ENCODE assay signal across 22 mouse cellular contexts in genomic region chr7:99194511-99194910, GRCm38 (mm10). TPM values are rescaled to one million over a fixed set of nuclear protein-coding genes. Genes with fewer than 3 reads are reported as not detected.
DNase-seq lines count a peak whose midpoint lies in the region; ATAC-seq and TF ChIP-seq lines count a peak whose summit lies in the region.
"Had no signal": no experiment of that assay in that cellular context is flagged by ENCODE, and none has a peak within 500 bp of the region (broad histone marks: within the 10 kb centered on the region; RNA-seq: fewer than 3 reads in every experiment).

No protein-coding gene starts in this region.

- no peak overlapping the region for H3K9ac ChIP-seq in liver, adult 2 months (ENCODE audit: low read depth, low read length)
- H3K9ac ChIP-seq in liver, embryonic 11.5 days (ENCODE audit: low read depth, low read length): no peak overlapping the region
- H3K9ac ChIP-seq in liver, postnatal 0 days (replicated peaks): no peak overlapping the region
- no peak overlapping the region for H3K9ac ChIP-seq in liver, embryonic 12.5 days
- no peak overlapping the region for H3K9ac ChIP-seq in midbrain, embryonic 11.5 days (ENCODE audit: low read length)
- no peak overlapping the region for H3K9ac ChIP-seq in midbrain, embryonic 15.5 days

- TF ChIP-seq EP300 in liver, postnatal 0 days (IDR thresholded peaks at IDR 0.05; ENCODE audit: low read depth): no peak

- peaks cover 31% of the 10 kb centered on the region for H3K4me1 ChIP-seq in liver, adult 2 months (ENCODE audit: control insufficient read depth, insufficient read depth, low read length)
- H3K4me1 ChIP-seq in liver, embryonic 11.5 days (replicated peaks; ENCODE audit: control insufficient read depth, insufficient read depth, low read length): no peaks in the 10 kb centered on the region; the same call in 1 of the 2 replicates
- H3K4me1 ChIP-seq in liver, postnatal 0 days (ENCODE audit: insufficient read depth): peaks cover 32% of the 10 kb centered on the region
- H3K4me1 ChIP-seq in liver, embryonic 12.5 days: 0 out of 2 replicates have a peak, but pooled peaks cover 3% of the 10 kb centered on the region
- no peaks in the 10 kb centered on the region for H3K4me1 ChIP-seq in midbrain, embryonic 11.5 days (ENCODE audit: control insufficient read depth, insufficient read depth, low read length)
- H3K4me1 ChIP-seq in midbrain, embryonic 15.5 days: no peaks in the 10 kb centered on the region

- no peaks in the 10 kb centered on the region for H3K9me3 ChIP-seq in liver, embryonic 11.5 days (ENCODE audit: control insufficient read depth, low read length)
- no peaks in the 10 kb centered on the region for H3K9me3 ChIP-seq in liver, postnatal 0 days (ENCODE audit: low read length)
- no peaks in the 10 kb centered on the region for H3K9me3 ChIP-seq in liver, embryonic 12.5 days (replicated peaks)
- no peaks in the 10 kb centered on the region for H3K9me3 ChIP-seq in midbrain, embryonic 11.5 days (ENCODE audit: control insufficient read depth, low read length)
- H3K9me3 ChIP-seq in midbrain, embryonic 15.5 days: no peaks in the 10 kb centered on the region
- H3K9me3 ChIP-seq: G1E had no signal

- H3K27me3 ChIP-seq in liver, adult 2 months (ENCODE audit: control insufficient read depth, insufficient read depth, low read length): no peaks in the 10 kb centered on the region
- H3K27me3 ChIP-seq in liver, embryonic 11.5 days (replicated peaks; ENCODE audit: control insufficient read depth, insufficient read depth, low read length): no peaks in the 10 kb centered on the region
- no peaks in the 10 kb centered on the region for H3K27me3 ChIP-seq in liver, postnatal 0 days (ENCODE audit: insufficient read depth, low read length)
- no peaks in the 10 kb centered on the region for H3K27me3 ChIP-seq in liver, embryonic 12.5 days (replicated peaks)
- no peaks in the 10 kb centered on the region for H3K27me3 ChIP-seq in midbrain, embryonic 11.5 days (ENCODE audit: control insufficient read depth, insufficient read depth, low read length)
- H3K27me3 ChIP-seq in midbrain, embryonic 15.5 days (replicated peaks): no peaks in the 10 kb centered on the region

- H3K36me3 ChIP-seq in liver, adult 2 months (ENCODE audit: control insufficient read depth, insufficient read depth, low read length): no peaks in the 10 kb centered on the region
- no peaks in the 10 kb centered on the region for H3K36me3 ChIP-seq in liver, embryonic 11.5 days (ENCODE audit: control insufficient read depth, insufficient read depth, low read length)
- no peaks in the 10 kb centered on the region for H3K36me3 ChIP-seq in liver, postnatal 0 days (replicated peaks; ENCODE audit: insufficient read depth, low read length)
- H3K36me3 ChIP-seq in liver, embryonic 12.5 days: no peaks in the 10 kb centered on the region
- no peaks in the 10 kb centered on the region for H3K36me3 ChIP-seq in midbrain, embryonic 11.5 days (ENCODE audit: control insufficient read depth, insufficient read depth, low read length)
- H3K36me3 ChIP-seq in midbrain, embryonic 15.5 days (replicated peaks): no peaks in the 10 kb centered on the region
- H3K36me3 ChIP-seq: G1E had no signal

- no peak overlapping the region for H3K4me3 ChIP-seq in liver, adult 2 months (ENCODE audit: insufficient read depth, low read depth, low read length)
- H3K4me3 ChIP-seq in liver, embryonic 11.5 days (ENCODE audit: low read depth, low read length): no peak overlapping the region
- no peak overlapping the region for H3K4me3 ChIP-seq in liver, postnatal 0 days (ENCODE audit: low read depth, low read length)
- no peak overlapping the region for H3K4me3 ChIP-seq in liver, embryonic 12.5 days
- no peak overlapping the region for H3K4me3 ChIP-seq in midbrain, embryonic 11.5 days (ENCODE audit: low read depth, low read length)
- H3K4me3 ChIP-seq in midbrain, embryonic 15.5 days: no peak overlapping the region

- no peak for ATAC-seq in liver, embryonic 11.5 days (replicated peaks; ENCODE audit: low FRiP score)
- ATAC-seq in liver, postnatal 0 days: peak; percentile 33; the same call in 1 of the 2 replicates
- ATAC-seq in liver, embryonic 12.5 days: no peak
- ATAC-seq in midbrain, embryonic 11.5 days (ENCODE audit: low FRiP score): no peak
- ATAC-seq in midbrain, embryonic 15.5 days (replicated peaks): no peak
- ATAC-seq: activated CD4-positive, CD25-positive, alpha-beta regulatory T cell, adult 4 months; CD4-positive, CD25-positive, alpha-beta regulatory T cell, adult 4 months; Patski had no signal

- WGBS in liver, adult 2 months: 10% methylated on average over 2 of the region's 2 CpGs
- WGBS in liver, embryonic 11.5 days: 68% methylated on average over 2 of the region's 2 CpGs
- whole genome bisulfite sequencing in liver, postnatal 0 days (ENCODE audit: insufficient replicate concordance): 48% methylated on average over 2 of the region's 2 CpGs
- 48% methylated on average over 2 of the region's 2 CpGs for WGBS in liver, embryonic 12.5 days (ENCODE audit: insufficient replicate concordance)
- WGBS in midbrain, embryonic 11.5 days: 60% methylated on average over 2 of the region's 2 CpGs
- 46% methylated on average over 2 of the region's 2 CpGs for WGBS in midbrain, embryonic 15.5 days

- no peaks in the 10 kb centered on the region for H3K79me2 ChIP-seq in liver, adult 2 months (ENCODE audit: control insufficient read depth, insufficient read depth, low read length)

- H3K27ac ChIP-seq in liver, adult 2 months (replicated peaks; ENCODE audit: insufficient read depth, low read depth, low read length): peak overlapping the region; percentile 96
- H3K27ac ChIP-seq in liver, embryonic 11.5 days (ENCODE audit: low read depth, low read length): no peak overlapping the region
- 0 out of 2 replicates have a peak overlapping the region, but pooled peaks have one; percentile 34 for H3K27ac ChIP-seq in liver, postnatal 0 days (ENCODE audit: low read depth)
- H3K27ac ChIP-seq in liver, embryonic 12.5 days: no peak overlapping the region
- H3K27ac ChIP-seq in midbrain, embryonic 11.5 days (ENCODE audit: low read depth, low read length): no peak overlapping the region
- H3K27ac ChIP-seq in midbrain, embryonic 15.5 days: no peak overlapping the region

- H3K4me2 ChIP-seq in liver, embryonic 11.5 days: no peak overlapping the region
- no peak overlapping the region for H3K4me2 ChIP-seq in liver, postnatal 0 days (ENCODE audit: low read depth, low read length)
- no peak overlapping the region for H3K4me2 ChIP-seq in liver, embryonic 12.5 days
- no peak overlapping the region for H3K4me2 ChIP-seq in midbrain, embryonic 11.5 days
- H3K4me2 ChIP-seq in midbrain, embryonic 15.5 days: no peak overlapping the region

- no peak for TF ChIP-seq POLR2A in liver, adult 2 months (IDR thresholded peaks at IDR 0.05; ENCODE audit: extremely low read depth, insufficient read depth, low read length)

- DNase-seq in liver, adult 2 months (ENCODE audit: extremely low read depth, low read depth, low spot score): peak; percentile 94
- no peak for DNase-seq in liver, embryonic 11.5 days (ENCODE audit: low spot score)
- DNase-seq in liver, postnatal 0 days: no peak
- peak; percentile 21 for DNase-seq in midbrain, embryonic 11.5 days (ENCODE audit: low spot score, missing footprints)
- DNase-seq: adrenal gland, adult 2 months; adrenal gland, adult 8-10 months; adrenal gland, postnatal 10 days; adrenal gland, postnatal 14 days; adrenal gland, postnatal 25 days; adrenal gland, postnatal 36 days; B cell, adult 2 months; cerebellum, adult 11 months; cerebellum, adult 11-12 months; cerebellum, adult 18-20 months had no signal

- TF ChIP-seq CTCF in liver, adult 2 months (IDR thresholded peaks at IDR 0.05; ENCODE audit: low read depth, low read length): no peak
- TF ChIP-seq CTCF in liver, postnatal 0 days (IDR thresholded peaks at IDR 0.05; ENCODE audit: low read depth): no peak

RNA-seq across cellular contexts. Expression of gene Dgat2, which starts 12.0 kb away (rescaled TPM):
- total RNA-seq in liver, adult 2 months (2014; rRNA removed): 464 and 499 TPM in 2 replicates
- 610 and 703 TPM in 2 replicates for polyA plus RNA-seq in liver, adult 2 months (2012; rRNA removed)
- polyA plus RNA-seq in liver, embryonic 11.5 days (2014; fragmentation: Nextera tagmentation; extraction: Ambion mirVana): 59.9 and 60.1 TPM in 2 replicates
- polyA plus RNA-seq in liver, postnatal 0 days (2015; fragmentation: Nextera tagmentation; extraction: Ambion mirVana): 226 and 249 TPM in 2 replicates
- 57.5 and 59.3 TPM in 2 replicates for polyA plus RNA-seq in liver, embryonic 12.5 days (2016; fragmentation: Nextera tagmentation; extraction: Ambion mirVana)
- 8.7 and 9.8 TPM in 2 replicates for polyA plus RNA-seq in midbrain, embryonic 11.5 days (2014; fragmentation: Nextera tagmentation; extraction: Ambion mirVana)
- 21.4 and 22.0 TPM in 2 replicates for polyA plus RNA-seq in midbrain, embryonic 15.5 days (2015; fragmentation: Nextera tagmentation; extraction: Ambion mirVana)

RNA-seq across cellular contexts. Expression of gene Mogat2, which starts 43.9 kb away (rescaled TPM):
- total RNA-seq in liver, adult 2 months (2014; rRNA removed): 0.20 and 0.74 TPM in 2 replicates
- 0.22 and 0.34 TPM in 2 replicates for polyA plus RNA-seq in liver, adult 2 months (2012; rRNA removed)
- 37.8 and 42.2 TPM in 2 replicates for polyA plus RNA-seq in liver, embryonic 11.5 days (2014; fragmentation: Nextera tagmentation; extraction: Ambion mirVana)
- polyA plus RNA-seq in liver, postnatal 0 days (2015; fragmentation: Nextera tagmentation; extraction: Ambion mirVana): 3.9 and 4.0 TPM in 2 replicates
- polyA plus RNA-seq in liver, embryonic 12.5 days (2016; fragmentation: Nextera tagmentation; extraction: Ambion mirVana): 28.8 and 33.9 TPM in 2 replicates
- 10.1 and 13.0 TPM in 2 replicates for polyA plus RNA-seq in midbrain, embryonic 11.5 days (2014; fragmentation: Nextera tagmentation; extraction: Ambion mirVana)
- 1.3 and 1.9 TPM in 2 replicates for polyA plus RNA-seq in midbrain, embryonic 15.5 days (2015; fragmentation: Nextera tagmentation; extraction: Ambion mirVana)
- total RNA-seq: CH12.LX, G1E, MEL had no signal
- polyA plus RNA-seq: activated CD4-positive, CD25-positive, alpha-beta regulatory T cell, adult 4 months; CD4-positive, CD25-positive, alpha-beta regulatory T cell, adult 4 months; Patski had no signal

RNA-seq across cellular contexts. Expression of gene Uvrag, which starts 53.6 kb away (rescaled TPM):
- total RNA-seq in liver, adult 2 months (2014; rRNA removed): 18.3 and 19.9 TPM in 2 replicates
- 11.4 and 12.2 TPM in 2 replicates for polyA plus RNA-seq in liver, adult 2 months (2012; rRNA removed)
- 14.5 and 16.2 TPM in 2 replicates for polyA plus RNA-seq in liver, embryonic 11.5 days (2014; fragmentation: Nextera tagmentation; extraction: Ambion mirVana)
- 9.4 and 11.9 TPM in 2 replicates for polyA plus RNA-seq in liver, postnatal 0 days (2015; fragmentation: Nextera tagmentation; extraction: Ambion mirVana)
- polyA plus RNA-seq in liver, embryonic 12.5 days (2016; fragmentation: Nextera tagmentation; extraction: Ambion mirVana): 13.5 and 15.1 TPM in 2 replicates
- 10.1 and 11.4 TPM in 2 replicates for polyA plus RNA-seq in midbrain, embryonic 11.5 days (2014; fragmentation: Nextera tagmentation; extraction: Ambion mirVana)
- 16.8 and 18.2 TPM in 2 replicates for polyA plus RNA-seq in midbrain, embryonic 15.5 days (2015; fragmentation: Nextera tagmentation; extraction: Ambion mirVana)

Comparison
In these comparisons a context has a peak if more than half of its experiments do, and no peak if none do; other contexts are left out.
1. DNase-seq: peak in liver, adult 2 months (single experiment) and midbrain, embryonic 11.5 days (single experiment); none in liver, embryonic 11.5 days (single experiment) and liver, postnatal 0 days (single experiment).
2. H3K27ac ChIP-seq: peak in liver, adult 2 months (single experiment) and liver, postnatal 0 days (single experiment); none in liver, embryonic 11.5 days (single experiment), liver, embryonic 12.5 days (single experiment), midbrain, embryonic 11.5 days (single experiment) and midbrain, embryonic 15.5 days (single experiment).